Mouse (Mus musculus): Measurements from ENCODE around the gene Bud31. TPM values are rescaled to one million over a fixed set of nuclear protein-coding genes. Genes with fewer than 3 reads are reported as not detected.
"Not testable (repeated sequence)": the region's sequence is repeated elsewhere in the genome, so short reads cannot be mapped to it uniquely, and the experiment has no call there.

The Bud31 gene
- polyA plus RNA-seq, 1 experiment from 2014 or later: 164 TPM

DNA sequence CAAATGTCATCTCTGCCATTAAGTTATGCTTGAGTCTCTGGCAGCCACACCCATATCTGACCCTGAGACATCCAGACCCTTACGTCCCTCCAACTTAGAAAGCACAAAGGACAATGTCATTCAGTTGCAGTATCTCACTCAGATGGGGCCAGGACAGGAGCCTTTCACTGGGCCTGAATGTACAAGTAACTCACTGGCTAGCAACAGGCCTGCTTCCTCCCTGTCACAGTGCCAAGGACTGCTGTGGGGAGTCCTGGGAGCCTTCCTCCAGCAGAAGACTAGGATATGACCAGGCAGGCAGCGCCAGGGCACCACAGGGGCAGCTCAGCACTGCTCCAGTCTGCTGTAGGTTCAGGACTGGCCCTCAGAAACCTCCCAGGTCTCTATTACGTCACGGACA lies 11.0 kb upstream of the Bud31 start:
- ATAC-seq (ENCODE audit: low read depth) (no peak), DNase-seq (no peak)
- no peaks in the 10 kb centered on the region for H3K27me3 ChIP-seq
- WGBS (ENCODE audit: insufficient replicate concordance): 82% methylated on average over 4 of the region's 4 CpGs
- H3K4me2 ChIP-seq: no peak overlapping the region
- peaks cover 98% of the 10 kb centered on the region for H3K36me3 ChIP-seq
- H3K9ac ChIP-seq: no peak overlapping the region
- H3K9me3 ChIP-seq (replicated peaks): no peaks in the 10 kb centered on the region
- peaks cover 7% of the 10 kb centered on the region; the same call in 1 of the 2 replicates for H3K4me1 ChIP-seq (replicated peaks)
- no peak overlapping the region for H3K4me3 ChIP-seq (replicated peaks)
- no peak overlapping the region for H3K27ac ChIP-seq

DNA sequence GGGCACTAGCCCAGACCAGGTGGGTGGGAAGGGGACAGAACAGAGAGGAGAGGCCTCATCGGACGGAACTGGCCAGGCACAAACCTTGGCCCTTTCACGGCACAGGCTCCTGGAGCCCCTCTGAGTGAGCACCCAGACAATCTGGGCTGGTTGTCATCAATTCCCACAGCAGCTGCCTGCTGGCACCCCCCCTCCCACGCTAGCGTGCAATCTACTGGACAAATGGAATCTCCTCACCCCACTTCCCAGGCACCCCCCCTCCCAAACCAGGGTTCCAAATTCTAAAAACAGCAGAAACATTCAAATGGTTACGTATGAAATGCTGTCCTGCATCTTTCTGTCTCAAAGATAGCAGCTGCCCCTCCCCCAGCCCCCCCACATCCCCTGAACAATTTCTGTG lies 10.4 kb upstream of the Bud31 start:
- WGBS (ENCODE audit: insufficient replicate concordance): 76% methylated on average over 6 of the region's 6 CpGs
- H3K9me3 ChIP-seq (replicated peaks); DNase-seq; H3K4me3 ChIP-seq (replicated peaks); H3K9ac ChIP-seq; H3K4me1 ChIP-seq (replicated peaks); ATAC-seq (ENCODE audit: low read depth); H3K27me3 ChIP-seq; H3K27ac ChIP-seq; H3K4me2 ChIP-seq: not testable (repeated sequence)
- peaks cover 98% of the 10 kb centered on the region for H3K36me3 ChIP-seq

DNA sequence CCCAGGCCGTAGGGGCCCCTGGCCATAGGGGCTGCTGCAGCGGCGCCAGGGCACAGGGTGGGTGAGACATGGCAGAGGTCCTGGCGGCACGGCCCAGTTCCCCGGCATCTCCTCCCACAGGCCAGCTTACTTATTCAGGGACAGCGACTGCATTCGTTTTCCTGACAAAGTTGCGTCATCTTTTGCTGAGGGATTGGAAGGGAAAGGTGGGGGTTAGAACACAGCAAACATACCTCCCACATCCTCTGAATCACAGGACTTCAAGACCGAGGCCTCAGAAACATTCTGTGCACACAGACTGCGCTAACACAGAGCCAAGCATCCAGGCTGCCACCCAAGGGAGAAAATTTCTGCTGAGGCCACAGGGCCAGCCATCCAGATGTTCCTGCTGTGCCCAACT lies 10.0 kb upstream of the Bud31 start:
- DNase-seq: no peak
- Histone ChIP-seq H3K4me2 (no peak overlapping the region), H3K9ac (no peak overlapping the region), H3K36me3 (peaks cover 98% of the 10 kb centered on the region), H3K9me3 (replicated peaks) (no peaks in the 10 kb centered on the region), H3K27ac (no peak overlapping the region), H3K4me1 (replicated peaks) (peaks cover 7% of the 10 kb centered on the region; the same call in 1 of the 2 replicates), H3K27me3 (no peaks in the 10 kb centered on the region), H3K4me3 (replicated peaks) (no peak overlapping the region)
- peak; percentile 23; the same call in 1 of the 2 replicates for ATAC-seq (ENCODE audit: low read depth)
- WGBS (ENCODE audit: insufficient replicate concordance): 78% methylated on average over 11 of the region's 11 CpGs

DNA sequence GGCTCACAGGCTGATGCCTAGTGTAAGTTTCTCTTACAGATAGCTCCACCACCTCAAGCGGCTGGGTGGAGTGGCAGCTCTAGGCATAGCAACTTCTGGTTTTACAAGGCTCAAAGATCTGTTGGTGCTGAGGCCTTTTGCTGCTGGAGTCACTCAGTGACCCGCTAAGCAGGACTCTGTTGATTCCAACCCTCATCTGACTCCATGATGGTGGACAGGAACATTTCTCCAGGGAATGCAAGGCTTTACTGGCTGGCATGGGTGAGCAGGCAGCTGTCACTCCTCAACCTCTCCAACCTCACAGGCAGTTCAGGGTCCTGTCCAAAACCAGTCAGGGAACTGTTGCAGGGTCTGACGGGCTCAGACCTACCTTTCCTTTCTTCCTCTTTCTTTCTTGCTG lies 9.2 kb upstream of the Bud31 start:
- 81% methylated on average over 3 of the region's 3 CpGs for whole genome bisulfite sequencing (ENCODE audit: insufficient replicate concordance)
- Histone ChIP-seq H3K9ac (no peak overlapping the region), H3K9me3 (replicated peaks) (no peaks in the 10 kb centered on the region), H3K4me3 (replicated peaks) (no peak overlapping the region), H3K27ac (no peak overlapping the region), H3K36me3 (peaks cover 98% of the 10 kb centered on the region), H3K4me2 (no peak overlapping the region), H3K4me1 (replicated peaks) (peaks cover 7% of the 10 kb centered on the region; the same call in 1 of the 2 replicates), H3K27me3 (no peaks in the 10 kb centered on the region)
- no peak for DNase-seq
- ATAC-seq (ENCODE audit: low read depth): no peak

DNA sequence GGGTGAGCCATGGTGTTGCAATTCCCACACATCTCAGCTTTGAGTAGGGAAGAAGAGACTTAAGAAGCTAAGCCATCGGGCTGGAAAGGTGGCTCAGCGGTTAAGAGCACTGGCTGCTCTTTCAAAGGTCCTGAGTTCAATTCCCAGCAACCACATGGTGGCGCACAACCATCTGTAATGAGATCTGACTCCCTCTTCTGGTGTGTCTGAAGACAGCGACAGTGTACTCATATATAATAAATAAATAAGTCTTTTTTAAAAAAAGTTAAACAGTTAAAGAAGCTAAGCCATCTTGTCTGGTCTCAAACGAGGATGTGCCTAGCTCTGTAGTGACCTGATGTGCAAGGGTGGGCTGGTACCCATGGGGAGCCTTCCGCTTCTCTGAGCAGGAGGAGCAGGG lies 6.9 kb upstream of the Bud31 start:
- H3K4me3 ChIP-seq (replicated peaks); ATAC-seq (ENCODE audit: low read depth); H3K27me3 ChIP-seq; H3K9ac ChIP-seq; H3K9me3 ChIP-seq (replicated peaks); H3K27ac ChIP-seq; H3K4me2 ChIP-seq; DNase-seq: not testable (repeated sequence)
- 83% methylated on average over 6 of the region's 6 CpGs for WGBS (ENCODE audit: insufficient replicate concordance)
- peaks cover 24% of the 10 kb centered on the region for H3K4me1 ChIP-seq (replicated peaks)
- peaks cover 89% of the 10 kb centered on the region for H3K36me3 ChIP-seq

DNA sequence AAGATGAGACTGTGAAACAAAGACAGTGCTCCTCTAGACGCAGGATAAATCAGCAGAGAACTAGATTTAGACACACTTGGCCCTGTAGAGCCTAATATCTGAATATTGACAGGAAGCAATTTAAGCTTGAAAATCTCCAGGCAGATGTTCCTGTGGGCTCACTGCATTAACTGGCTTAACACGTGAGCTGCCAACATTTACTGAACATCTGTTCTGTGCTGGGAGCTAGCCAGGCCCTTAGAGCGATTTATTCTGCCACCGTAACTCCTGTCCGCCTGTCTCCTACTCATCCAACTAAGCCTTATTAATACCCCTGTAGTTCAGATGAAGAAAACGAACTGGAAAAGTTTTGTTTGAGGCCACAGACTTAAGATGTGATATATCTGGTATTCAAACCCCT lies 1.3 kb upstream of the Bud31 start:
- Histone ChIP-seq H3K27ac (peak overlapping the region; percentile 95; the same call in 1 of the 2 replicates), H3K4me3 (replicated peaks) (peak overlapping the region; percentile 96), H3K36me3 (peaks cover 59% of the 10 kb centered on the region), H3K9me3 (replicated peaks) (no peaks in the 10 kb centered on the region), H3K9ac (peak overlapping the region; percentile 95), H3K27me3 (no peaks in the 10 kb centered on the region), H3K4me2 (peak overlapping the region; percentile 93), H3K4me1 (replicated peaks) (peaks cover 52% of the 10 kb centered on the region)
- 12% methylated on average over 6 of the region's 6 CpGs for WGBS (ENCODE audit: insufficient replicate concordance)
- DNase-seq (no peak), ATAC-seq (ENCODE audit: low read depth) (no peak)

DNA sequence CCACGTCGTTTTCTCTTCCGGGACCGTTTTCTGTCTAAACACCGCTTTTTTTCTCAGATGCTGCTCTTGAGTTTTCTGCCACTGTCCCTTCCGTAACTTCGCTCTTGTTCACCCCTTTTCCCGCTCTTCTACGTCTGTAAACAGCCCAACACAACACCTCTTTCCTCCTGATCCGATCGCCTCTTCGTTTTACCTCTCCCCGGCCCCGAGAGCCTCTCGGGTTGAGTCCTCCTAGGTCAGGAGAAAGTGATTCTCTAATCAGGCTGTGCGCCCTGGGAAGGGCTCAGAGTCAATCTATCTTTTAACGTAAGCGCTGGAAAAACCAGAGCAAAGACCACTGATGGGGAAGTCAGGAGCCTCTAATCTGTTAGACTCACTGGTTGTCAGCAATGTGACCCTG lies 449 bp downstream of the Bud31 start:
- peak overlapping the region; percentile 93 for H3K4me2 ChIP-seq
- H3K27ac ChIP-seq: peak overlapping the region; percentile 95
- H3K9me3 ChIP-seq (replicated peaks): no peaks in the 10 kb centered on the region
- under 1% methylated on average over 18 of the region's 18 CpGs for WGBS (ENCODE audit: insufficient replicate concordance)
- DNase-seq (peak; percentile 24), ATAC-seq (ENCODE audit: low read depth) (peak; percentile 50)
- H3K9ac ChIP-seq: peak overlapping the region; percentile 95
- H3K4me3 ChIP-seq (replicated peaks): peak overlapping the region; percentile 96
- H3K36me3 ChIP-seq: peaks cover 59% of the 10 kb centered on the region
- peaks cover 52% of the 10 kb centered on the region for H3K4me1 ChIP-seq (replicated peaks)
- H3K27me3 ChIP-seq: no peaks in the 10 kb centered on the region

DNA sequence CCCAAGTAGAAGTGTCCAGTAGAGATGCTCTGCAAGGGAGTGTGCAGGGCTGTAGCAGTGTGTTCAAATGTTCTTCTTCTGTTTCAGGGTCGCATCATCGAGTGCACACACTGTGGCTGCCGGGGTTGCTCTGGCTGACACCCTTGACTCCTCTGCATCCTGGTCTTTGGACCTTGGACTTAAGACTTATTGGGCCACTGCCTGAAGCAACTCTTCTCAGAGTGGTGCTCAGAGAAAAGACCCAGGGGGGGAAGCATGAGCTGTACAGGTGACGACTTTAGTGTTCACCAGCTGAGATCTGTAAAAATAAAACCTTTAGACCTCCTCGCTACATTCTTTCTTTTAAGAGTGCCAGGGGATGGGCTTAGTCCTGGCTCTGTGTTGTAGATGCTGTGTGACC lies 7.6 kb downstream of the Bud31 start:
- no peak overlapping the region for H3K27ac ChIP-seq
- no peak for ATAC-seq (ENCODE audit: low read depth)
- no peak overlapping the region for H3K9ac ChIP-seq
- 84% methylated on average over 5 of the region's 5 CpGs for WGBS (ENCODE audit: insufficient replicate concordance)
- no peak overlapping the region for H3K4me3 ChIP-seq (replicated peaks)
- peaks cover 100% of the 10 kb centered on the region for H3K36me3 ChIP-seq
- H3K27me3 ChIP-seq: no peaks in the 10 kb centered on the region
- no peak for DNase-seq
- H3K4me1 ChIP-seq (replicated peaks): peaks cover 42% of the 10 kb centered on the region
- no peak overlapping the region for H3K4me2 ChIP-seq
- no peaks in the 10 kb centered on the region for H3K9me3 ChIP-seq (replicated peaks)

DNA sequence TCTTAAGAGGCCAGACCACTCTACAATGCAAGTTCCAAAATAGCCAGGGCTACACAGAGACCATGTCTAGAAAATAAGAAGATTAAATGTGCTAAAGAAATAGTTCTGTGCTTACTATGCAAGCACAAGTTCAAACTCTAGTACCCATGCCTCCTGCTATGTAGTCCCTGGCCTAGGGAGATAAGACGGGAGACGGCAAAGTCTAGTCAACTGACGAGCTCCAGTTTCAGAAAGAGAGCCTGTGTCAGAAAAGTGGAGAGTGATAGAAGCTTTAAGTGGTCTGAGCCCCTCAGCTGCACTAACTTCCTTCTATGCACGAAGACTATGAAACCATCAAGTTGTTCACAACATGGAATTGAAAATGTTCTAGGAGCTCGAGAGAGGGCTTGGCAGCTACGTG lies 9.1 kb downstream of the Bud31 start:
- Histone ChIP-seq H3K27ac (peak overlapping the region; percentile 69), H3K9me3 (replicated peaks) (no peaks in the 10 kb centered on the region), H3K4me1 (replicated peaks) (peaks cover 46% of the 10 kb centered on the region), H3K36me3 (peaks cover 100% of the 10 kb centered on the region), H3K4me2 (no peak overlapping the region), H3K27me3 (no peaks in the 10 kb centered on the region), H3K4me3 (replicated peaks) (no peak overlapping the region), H3K9ac (no peak overlapping the region)
- DNase-seq (peak; percentile 29), ATAC-seq (ENCODE audit: low read depth) (peak; percentile 65)
- WGBS (ENCODE audit: insufficient replicate concordance): 36% methylated on average over 6 of the region's 6 CpGs

DNA sequence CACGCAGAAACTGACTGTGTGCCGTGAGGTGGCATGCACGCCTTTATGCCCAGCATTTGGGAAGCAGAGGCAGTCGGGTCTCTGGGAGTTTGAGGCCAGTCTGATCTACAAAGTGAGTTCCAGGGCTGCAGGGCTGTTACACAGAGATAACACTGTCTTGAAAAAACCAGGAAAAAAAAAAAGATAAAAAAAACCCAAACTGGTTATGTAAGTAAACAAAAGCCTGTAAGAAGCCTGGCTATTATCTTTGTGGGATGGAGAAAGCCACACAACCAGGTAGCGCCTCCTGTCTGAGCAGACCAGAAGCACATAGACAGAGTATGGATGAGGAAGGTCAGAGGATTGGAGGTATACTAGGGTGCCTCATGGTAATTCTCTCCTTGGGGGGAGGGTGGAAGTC lies 12.5 kb downstream of the Bud31 start:
- Histone ChIP-seq H3K4me1 (replicated peaks) (peaks cover 46% of the 10 kb centered on the region), H3K4me2 (peak overlapping the region; percentile 24; the same call in 1 of the 2 replicates), H3K4me3 (replicated peaks) (no peak overlapping the region), H3K9ac (peak overlapping the region; percentile 17; the same call in 1 of the 2 replicates), H3K9me3 (replicated peaks) (no peaks in the 10 kb centered on the region), H3K36me3 (peaks cover 90% of the 10 kb centered on the region), H3K27ac (peak overlapping the region; percentile 75), H3K27me3 (no peaks in the 10 kb centered on the region)
- WGBS (ENCODE audit: insufficient replicate concordance): 46% methylated on average over 5 of the region's 5 CpGs
- DNase-seq: peak; percentile 40
- ATAC-seq (ENCODE audit: low read depth): peak; percentile 60

DNA sequence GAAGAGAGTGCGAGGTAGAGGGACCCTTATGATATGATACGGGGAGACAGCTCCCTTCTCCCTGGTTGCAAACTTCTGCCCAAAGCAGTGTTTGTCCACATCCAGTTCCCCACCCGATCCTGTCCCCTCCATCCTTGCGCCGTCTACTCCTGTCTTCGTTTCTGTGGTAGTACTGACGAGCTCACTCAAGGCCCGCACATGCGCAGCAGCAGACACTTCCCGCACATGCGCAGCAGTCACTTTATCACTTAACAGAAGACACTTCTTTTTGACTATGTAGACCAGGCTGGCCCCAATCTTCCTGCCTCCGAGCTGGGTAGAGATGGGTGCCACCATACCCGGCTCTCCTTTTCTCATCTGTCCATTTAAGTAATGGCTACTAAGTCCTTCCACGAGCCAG lies 21.2 kb downstream of the Bud31 start:
- no peak for DNase-seq
- peaks cover 18% of the 10 kb centered on the region for H3K4me1 ChIP-seq (replicated peaks)
- no peak overlapping the region for H3K9ac ChIP-seq
- no peak overlapping the region for H3K27ac ChIP-seq
- H3K4me3 ChIP-seq (replicated peaks): no peak overlapping the region
- no peak overlapping the region for H3K4me2 ChIP-seq
- WGBS (ENCODE audit: insufficient replicate concordance): 89% methylated on average over 14 of the region's 14 CpGs
- no peak for ATAC-seq (ENCODE audit: low read depth)
- H3K27me3 ChIP-seq: no peaks in the 10 kb centered on the region
- H3K36me3 ChIP-seq: peaks cover 78% of the 10 kb centered on the region
- H3K9me3 ChIP-seq (replicated peaks): no peaks in the 10 kb centered on the region

DNA sequence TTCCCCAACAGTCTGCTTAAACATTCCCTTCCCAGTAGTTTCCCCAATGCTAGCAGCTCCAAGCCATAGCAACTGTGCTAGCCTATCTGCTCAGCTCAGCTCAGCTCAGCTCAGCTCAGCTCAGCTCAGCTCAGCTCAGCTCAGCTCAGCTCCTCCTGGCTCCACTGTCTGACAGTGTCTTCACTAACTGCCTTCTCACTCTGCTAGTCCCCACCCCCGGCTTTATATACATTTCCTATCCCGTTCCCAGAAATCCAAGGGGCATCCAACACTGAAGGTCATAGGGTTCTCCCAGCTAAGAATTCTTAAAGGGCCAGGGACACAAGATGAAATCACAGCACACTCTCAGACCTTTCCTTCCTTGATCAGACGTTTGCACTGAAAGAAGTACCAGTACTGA lies 24.5 kb downstream of the Bud31 start:
- WGBS (ENCODE audit: insufficient replicate concordance): 57% methylated on average over 3 of the region's 3 CpGs
- Histone ChIP-seq H3K4me3 (replicated peaks) (no peak overlapping the region), H3K9ac (peak overlapping the region; percentile 99; the same call in 1 of the 2 replicates), H3K4me2 (peak overlapping the region; percentile 82; the same call in 1 of the 2 replicates), H3K27ac (no peak overlapping the region; the same call in 1 of the 2 replicates), H3K4me1 (replicated peaks) (peaks cover 37% of the 10 kb centered on the region), H3K36me3 (peaks cover 55% of the 10 kb centered on the region), H3K27me3 (no peaks in the 10 kb centered on the region), H3K9me3 (replicated peaks) (no peaks in the 10 kb centered on the region)
- no peak for ATAC-seq (ENCODE audit: low read depth)
- no peak for DNase-seq

Data from liver, embryonic 13.5 days (tissue).